Mouse (Mus musculus): ENCODE data around the gene Evi5l.

The Evi5l gene

GRCm38 (mm10) chr8:4201321-4201720 is 35.0 kb downstream of the Evi5l start:
- no peak for DNase-seq (ENCODE audit: low read depth in 1 of 2, low spot score in 2 of 2)

- DNase-seq (ENCODE audit: low read depth in 1 of 2, low spot score in 2 of 2), result no peak
Observed at GRCm38 (mm10) chr8:4205246-4206123, 39.1 kb downstream of the Evi5l start.

GRCm38 (mm10) chr8:4206182-4207015 is 40.0 kb downstream of the Evi5l start:
- no peak for DNase-seq (ENCODE audit: low read depth in 1 of 2, low spot score in 2 of 2)

- no peak for DNase-seq (ENCODE audit: low read depth in 1 of 2, low spot score in 2 of 2)
Observed at GRCm38 (mm10) chr8:4207016-4207350, 40.6 kb downstream of the Evi5l start.

- DNase-seq (ENCODE audit: low read depth in 1 of 2, low spot score in 2 of 2), result no peak
Observed at GRCm38 (mm10) chr8:4211097-4211496, 44.7 kb downstream of the Evi5l start.

GRCm38 (mm10) chr8:4212809-4213209 is 46.4 kb downstream of the Evi5l start:
- DNase-seq (ENCODE audit: low read depth in 1 of 2, low spot score in 2 of 2), result no peak

GRCm38 (mm10) chr8:4213210-4214005 is 47.0 kb downstream of the Evi5l start:
- no peak for DNase-seq (ENCODE audit: low read depth in 1 of 2, low spot score in 2 of 2)

GRCm38 (mm10) chr8:4214006-4214980 is 47.9 kb downstream of the Evi5l start:
- peak; percentile 17 to 36 for DNase-seq (ENCODE audit: low read depth in 1 of 2, low spot score in 2 of 2)

GRCm38 (mm10) chr8:4216296-4216695 is 49.9 kb downstream of the Evi5l start:
- no peak for DNase-seq (ENCODE audit: low read depth in 1 of 2, low spot score in 2 of 2)

- DNase-seq (ENCODE audit: low read depth in 1 of 2, low spot score in 2 of 2), result no peak
Observed at GRCm38 (mm10) chr8:4216791-4217621, 50.6 kb downstream of the Evi5l start, which contains the start of gene Prr36. Gene Prr36, minus strand, starts transcription at chr8:4217459.

- no peak for DNase-seq (ENCODE audit: low read depth in 1 of 2, low spot score in 2 of 2)
Observed at GRCm38 (mm10) chr8:4219617-4220016, 53.2 kb downstream of the Evi5l start.

- DNase-seq (ENCODE audit: low read depth in 1 of 2, low spot score in 2 of 2), result no peak
Observed at GRCm38 (mm10) chr8:4222059-4222458, 55.7 kb downstream of the Evi5l start.

GRCm38 (mm10) chr8:4226323-4226722 is 60.0 kb downstream of the Evi5l start:
- DNase-seq (ENCODE audit: low read depth in 1 of 2, low spot score in 2 of 2), result no peak

- DNase-seq (ENCODE audit: low read depth in 1 of 2, low spot score in 2 of 2), result no peak
Observed at GRCm38 (mm10) chr8:4226739-4227347, 60.5 kb downstream of the Evi5l start, which contains the start of gene Lrrc8e. Gene Lrrc8e, plus strand, starts transcription at chr8:4226827.

GRCm38 (mm10) chr8:4227919-4228318 is 61.6 kb downstream of the Evi5l start:
- DNase-seq (ENCODE audit: low read depth in 1 of 2, low spot score in 2 of 2), result no peak

GRCm38 (mm10) chr8:4229784-4230183 is 63.4 kb downstream of the Evi5l start:
- no peak for DNase-seq (ENCODE audit: low read depth in 1 of 2, low spot score in 2 of 2)

GRCm38 (mm10) chr8:4230612-4231351 is 64.4 kb downstream of the Evi5l start:
- no peak for DNase-seq (ENCODE audit: low read depth in 1 of 2, low spot score in 2 of 2)

- no peak for DNase-seq (ENCODE audit: low read depth in 1 of 2, low spot score in 2 of 2)
Observed at GRCm38 (mm10) chr8:4237814-4238433, 71.6 kb downstream of the Evi5l start.
